Mouse (Mus musculus) lung, postnatal 4 days (tissue): ENCODE data around the gene Cirbp.

Source experiments
- DNase-seq, 2 experiments: peaks; one replicate each; pipeline ENCODE4 v3.0.0; 2021

Gene Cirbp

DNA sequence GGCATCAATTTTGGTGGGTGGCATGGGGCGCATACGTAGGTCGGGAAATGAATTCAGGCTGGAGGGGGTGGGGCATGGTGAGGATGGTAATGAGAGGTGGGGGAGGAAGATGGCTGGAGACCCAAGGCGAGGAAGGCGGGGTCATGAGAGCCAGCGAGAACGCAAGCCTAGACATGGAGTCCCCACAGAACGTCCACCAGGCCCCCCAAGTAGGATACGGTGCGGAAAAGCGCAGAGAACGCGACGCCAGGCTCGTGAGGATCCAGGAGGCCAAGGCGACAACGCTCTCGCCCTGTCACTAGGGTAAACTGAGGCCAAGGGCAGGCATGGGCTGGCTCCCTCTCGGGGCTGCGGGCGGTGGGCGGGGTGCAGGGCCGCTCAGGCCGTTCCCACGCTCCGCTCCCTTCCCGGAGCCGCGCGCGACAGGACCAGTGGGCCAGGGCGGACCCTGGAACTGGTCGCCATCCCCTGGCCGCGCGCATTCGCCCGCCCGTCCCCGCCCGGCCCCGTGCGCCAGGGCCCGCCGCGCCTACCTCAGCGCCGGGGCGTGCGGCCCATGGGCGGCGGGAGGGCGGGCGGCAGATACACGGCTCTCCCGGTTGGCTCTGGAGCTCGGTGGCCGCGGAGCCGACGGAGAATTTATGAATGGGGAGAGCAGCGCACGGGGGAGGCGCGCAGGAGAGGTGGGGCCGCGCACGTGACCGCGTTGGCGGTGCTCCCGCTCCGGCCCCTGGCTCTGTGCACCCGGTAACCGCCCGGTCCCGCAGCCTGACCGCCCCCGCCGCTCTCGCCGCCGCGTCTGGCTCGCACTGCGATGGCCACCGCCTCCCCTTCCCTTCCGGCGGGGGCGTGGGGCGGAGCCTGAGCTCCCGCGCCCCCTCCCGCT, 27.0 kb upstream of the Cirbp start, which contains the start of gene Atp5d:
Gene Atp5d (plus strand): TSS at position 80 of the 886 bp plus-strand sequence.
- DNase-seq = peak; percentile 67 to 78

GRCm38 (mm10) chr10:80139439-80139775, 26.4 kb upstream of the Cirbp start:
- no peak for DNase-seq

DNA sequence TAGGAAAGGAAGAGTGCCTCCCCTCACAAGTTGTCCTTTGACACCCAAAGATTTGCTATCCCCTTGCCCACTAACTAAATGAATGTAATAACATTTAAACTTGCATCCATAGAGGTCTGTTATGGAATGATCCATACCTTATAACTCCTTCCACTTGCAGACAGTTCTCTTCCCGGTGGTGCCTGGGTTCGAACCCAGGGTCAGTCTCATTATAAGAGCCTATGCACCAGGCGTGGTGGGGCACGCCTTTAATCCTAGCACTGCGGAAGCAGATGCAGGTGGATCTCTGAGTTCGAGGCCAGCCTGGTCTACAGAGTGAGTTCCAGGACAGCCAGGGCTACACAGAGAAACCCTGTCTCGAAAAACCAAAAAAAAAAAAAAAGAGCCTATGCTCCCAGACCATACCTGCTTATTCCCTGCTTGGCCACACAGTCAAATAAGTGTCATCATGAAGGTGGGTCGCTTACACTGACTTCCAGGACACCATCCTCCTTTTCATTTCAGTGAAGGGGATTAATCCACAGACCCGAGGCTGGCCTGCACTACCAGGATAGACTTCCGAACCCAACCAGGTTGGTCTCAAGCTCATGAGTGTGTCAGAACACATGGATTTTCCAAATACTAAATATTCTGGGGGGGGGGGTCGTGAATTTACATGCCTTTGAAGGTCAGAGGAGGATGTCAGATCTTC, 25.7 kb upstream of the Cirbp start:
- no peak for DNase-seq

DNA sequence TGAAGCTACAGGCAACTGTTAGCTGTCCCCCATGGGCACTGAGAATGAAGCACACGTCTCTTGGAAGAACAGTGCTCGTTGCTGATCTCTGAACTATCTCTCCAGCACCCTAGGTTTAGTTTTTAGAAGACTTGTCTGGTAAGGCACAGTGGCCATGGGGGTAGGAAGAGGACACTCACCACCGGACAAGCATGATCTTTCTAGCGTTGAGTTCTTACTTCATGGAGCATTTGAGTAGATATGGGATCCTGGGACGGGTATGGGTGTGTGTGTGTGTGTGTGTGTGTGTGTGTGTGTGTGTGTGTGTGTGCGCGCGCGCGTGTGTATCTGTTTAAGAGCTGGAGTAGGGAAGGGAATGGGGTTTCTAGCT, 25.1 kb upstream of the Cirbp start, which contains the start of gene Cbarp:
Gene Cbarp (minus strand): TSS at position 170 of the 370 bp plus-strand sequence.
- no peak for DNase-seq

GRCm38 (mm10) chr10:80141243-80141642, 24.5 kb upstream of the Cirbp start:
- peak; percentile 97 to 99 for DNase-seq

- peak; percentile 95 to 96 for DNase-seq
Measured at GRCm38 (mm10) chr10:80141786-80142529, 23.8 kb upstream of the Cirbp start.

DNA sequence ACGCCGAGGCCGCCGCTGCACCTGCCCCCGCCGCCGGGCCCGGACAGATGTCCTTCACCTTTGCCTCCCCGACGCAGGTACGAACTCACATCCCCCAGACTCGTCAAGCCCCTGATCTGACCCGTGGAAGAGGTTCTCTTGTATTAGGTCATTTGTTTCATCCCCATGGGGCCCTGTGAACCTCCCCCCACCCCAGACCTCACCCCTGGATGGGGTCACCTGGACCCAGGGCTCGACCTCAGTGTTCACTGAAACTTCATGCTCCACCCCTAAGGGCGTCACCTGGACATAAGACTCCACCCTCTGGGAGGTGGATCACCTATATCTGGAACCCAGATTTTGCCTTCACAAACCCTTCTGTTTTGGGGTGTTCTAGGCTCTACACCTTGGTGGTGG, 23.3 kb upstream of the Cirbp start:
- DNase-seq = no peak

DNA sequence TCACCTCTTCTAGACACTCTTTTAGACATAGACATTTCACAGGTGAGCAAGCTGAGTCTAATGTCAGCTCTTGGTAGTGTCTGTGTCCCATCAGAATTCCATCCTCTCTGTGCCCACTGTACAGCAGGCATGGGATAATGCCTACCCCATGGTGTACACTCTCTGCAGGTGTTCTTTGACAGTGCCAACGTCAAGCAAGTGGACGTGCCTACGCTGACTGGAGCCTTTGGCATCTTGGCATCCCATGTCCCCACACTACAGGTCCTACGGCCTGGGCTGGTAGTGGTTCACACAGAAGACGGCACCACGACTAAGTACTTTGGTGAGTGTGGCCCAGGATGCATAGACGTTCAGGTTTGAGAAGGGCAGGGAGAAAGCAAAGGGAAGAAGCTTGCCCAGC, 22.1 kb upstream of the Cirbp start:
- DNase-seq = no peak

- peak in 1 of 2 experiments; percentile 25 for DNase-seq
Measured at GRCm38 (mm10) chr10:80144159-80144558, 21.6 kb upstream of the Cirbp start.

- DNase-seq = peak; percentile 80 to 86
Measured at GRCm38 (mm10) chr10:80144864-80145838, 20.6 kb upstream of the Cirbp start.

DNA sequence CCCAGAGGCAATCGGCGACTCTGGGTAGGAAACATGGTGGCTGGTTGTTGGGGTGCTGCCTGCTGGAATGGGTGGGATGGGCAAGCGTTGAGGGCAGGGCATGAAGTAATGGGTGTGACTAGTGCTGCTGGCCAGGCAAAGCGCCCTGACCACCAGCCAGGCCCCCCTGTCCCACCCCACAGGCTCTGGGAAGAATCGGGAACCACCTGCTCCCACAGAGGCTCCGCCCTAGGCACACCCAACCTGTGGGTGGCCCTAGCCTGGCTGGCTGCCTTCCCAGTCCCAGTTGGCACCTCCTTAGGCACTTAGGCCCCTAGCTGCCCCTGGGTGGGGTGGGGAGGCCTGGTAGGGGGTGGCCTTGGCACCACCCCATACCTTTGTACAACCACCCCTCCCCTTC, 19.9 kb upstream of the Cirbp start:
- DNase-seq = peak; percentile 59 to 82

DNA sequence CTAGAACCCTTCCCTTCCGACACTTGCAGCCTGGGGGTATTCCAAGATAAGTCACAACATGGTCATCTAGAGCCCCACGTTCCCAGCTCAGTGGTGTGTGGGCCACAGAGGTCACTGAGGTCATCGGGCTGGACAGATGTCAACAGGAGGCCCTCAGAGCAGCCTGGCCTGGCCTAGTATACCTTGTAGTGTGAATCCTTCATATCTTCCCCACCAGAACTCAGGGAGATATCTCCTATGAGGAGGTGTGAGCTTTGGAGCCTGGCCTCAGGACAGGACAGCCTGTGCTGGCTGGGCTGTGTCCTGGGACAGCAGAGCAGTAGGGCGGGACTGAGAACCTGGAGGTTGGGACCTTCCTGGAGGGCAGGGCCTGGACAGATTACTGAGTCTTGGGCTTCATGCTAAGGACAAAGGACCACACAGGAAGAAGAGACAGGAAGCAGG, 19.2 kb upstream of the Cirbp start:
- DNase-seq = peak in 1 of 2 experiments; percentile 40

- peak in 1 of 2 experiments; percentile 41 for DNase-seq
Measured at GRCm38 (mm10) chr10:80147146-80147718, 18.6 kb upstream of the Cirbp start.

DNA sequence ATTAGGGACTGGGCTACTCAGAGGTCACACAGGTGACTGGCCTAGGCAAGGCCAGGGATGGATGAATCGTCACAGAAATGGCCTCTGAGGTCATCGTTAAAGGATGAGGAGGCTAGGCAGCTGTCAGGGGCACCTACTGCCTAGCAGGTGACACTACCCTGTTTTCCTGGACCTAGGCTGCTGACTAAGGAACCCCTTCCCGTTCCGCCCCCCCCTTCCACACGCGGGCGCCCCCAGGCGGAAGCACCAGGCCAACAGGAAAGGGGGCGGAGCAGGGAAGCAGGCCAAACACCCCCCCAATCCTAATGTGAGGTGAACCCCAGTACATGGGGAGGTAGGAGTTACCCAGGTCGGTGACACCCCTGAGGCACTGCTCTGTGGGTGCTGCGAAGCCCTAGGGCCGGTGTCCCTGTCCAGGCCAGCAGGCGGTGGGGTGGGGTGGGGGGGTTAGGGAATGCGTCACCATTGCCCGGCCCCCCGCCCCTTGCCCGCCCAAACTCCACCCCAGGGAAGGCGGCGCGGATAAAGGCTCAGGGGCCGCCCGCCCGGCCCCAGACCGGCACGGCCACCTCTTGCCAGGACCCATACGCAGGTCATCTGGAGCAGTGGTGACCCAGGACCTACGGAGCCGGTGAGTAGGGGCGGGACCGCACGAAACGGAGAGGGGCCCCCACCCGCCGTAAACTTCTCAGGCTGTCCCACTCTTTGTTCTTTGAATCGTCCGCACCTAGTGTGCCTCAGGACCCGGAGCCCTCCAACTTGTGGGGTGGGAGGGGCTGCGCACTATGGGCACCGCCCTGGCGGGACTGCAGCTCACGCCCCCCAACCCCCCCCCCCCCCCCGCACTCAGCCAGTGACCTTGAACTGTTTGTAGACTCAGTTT, 17.8 kb upstream of the Cirbp start, which contains the start of gene Midn:
Gene Midn (plus strand): TSS at position 554 of the 883 bp plus-strand sequence.
- peak; percentile 90 to 92 for DNase-seq

GRCm38 (mm10) chr10:80148610-80149290, 17.0 kb upstream of the Cirbp start:
- DNase-seq = peak; percentile 97

DNA sequence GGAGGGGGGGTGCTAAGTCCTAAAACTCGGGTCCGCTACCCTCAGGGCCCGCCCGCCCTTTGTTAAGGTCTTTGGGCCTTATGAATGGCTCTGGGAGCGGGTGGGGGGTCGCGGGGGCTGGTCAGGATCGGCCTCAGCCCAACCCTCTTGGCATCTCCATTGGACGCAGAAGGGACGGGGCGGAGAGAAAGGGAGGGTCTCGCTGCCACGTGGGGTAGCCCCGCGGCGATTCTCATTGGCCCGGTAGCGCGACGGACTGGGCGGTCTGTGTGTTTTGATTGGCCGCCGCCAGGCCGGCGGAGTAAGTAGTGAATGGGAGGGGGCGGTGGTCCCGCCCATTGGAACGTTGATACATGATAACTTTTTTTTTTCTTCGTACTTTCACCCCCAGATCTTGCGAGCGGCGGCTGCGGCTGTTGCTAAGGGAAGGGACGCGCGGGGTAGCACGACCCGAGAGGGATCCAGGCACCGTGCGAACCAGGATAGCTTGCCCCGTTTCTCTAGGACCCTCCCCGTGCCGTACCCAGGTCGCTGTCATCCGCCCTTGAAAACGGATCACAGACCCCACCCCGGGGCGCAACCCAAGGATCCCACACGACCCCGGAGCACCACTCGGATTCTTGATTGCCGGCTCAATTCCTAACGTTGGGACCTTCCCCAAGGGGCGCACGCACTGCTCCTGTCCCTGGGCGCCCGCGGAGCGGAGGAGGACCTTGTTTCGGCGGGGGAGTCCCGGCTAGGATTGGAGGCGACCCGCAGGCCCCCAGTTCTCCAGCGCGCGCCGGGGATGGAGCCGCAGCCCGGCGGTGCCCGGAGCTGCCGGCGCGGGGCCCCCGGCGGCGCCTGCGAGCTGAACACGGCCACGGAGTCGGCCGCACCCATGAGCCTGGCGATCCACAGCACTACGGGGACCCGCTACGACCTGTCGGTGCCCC, 16.2 kb upstream of the Cirbp start:
- DNase-seq = peak; percentile 98 to 100

DNA sequence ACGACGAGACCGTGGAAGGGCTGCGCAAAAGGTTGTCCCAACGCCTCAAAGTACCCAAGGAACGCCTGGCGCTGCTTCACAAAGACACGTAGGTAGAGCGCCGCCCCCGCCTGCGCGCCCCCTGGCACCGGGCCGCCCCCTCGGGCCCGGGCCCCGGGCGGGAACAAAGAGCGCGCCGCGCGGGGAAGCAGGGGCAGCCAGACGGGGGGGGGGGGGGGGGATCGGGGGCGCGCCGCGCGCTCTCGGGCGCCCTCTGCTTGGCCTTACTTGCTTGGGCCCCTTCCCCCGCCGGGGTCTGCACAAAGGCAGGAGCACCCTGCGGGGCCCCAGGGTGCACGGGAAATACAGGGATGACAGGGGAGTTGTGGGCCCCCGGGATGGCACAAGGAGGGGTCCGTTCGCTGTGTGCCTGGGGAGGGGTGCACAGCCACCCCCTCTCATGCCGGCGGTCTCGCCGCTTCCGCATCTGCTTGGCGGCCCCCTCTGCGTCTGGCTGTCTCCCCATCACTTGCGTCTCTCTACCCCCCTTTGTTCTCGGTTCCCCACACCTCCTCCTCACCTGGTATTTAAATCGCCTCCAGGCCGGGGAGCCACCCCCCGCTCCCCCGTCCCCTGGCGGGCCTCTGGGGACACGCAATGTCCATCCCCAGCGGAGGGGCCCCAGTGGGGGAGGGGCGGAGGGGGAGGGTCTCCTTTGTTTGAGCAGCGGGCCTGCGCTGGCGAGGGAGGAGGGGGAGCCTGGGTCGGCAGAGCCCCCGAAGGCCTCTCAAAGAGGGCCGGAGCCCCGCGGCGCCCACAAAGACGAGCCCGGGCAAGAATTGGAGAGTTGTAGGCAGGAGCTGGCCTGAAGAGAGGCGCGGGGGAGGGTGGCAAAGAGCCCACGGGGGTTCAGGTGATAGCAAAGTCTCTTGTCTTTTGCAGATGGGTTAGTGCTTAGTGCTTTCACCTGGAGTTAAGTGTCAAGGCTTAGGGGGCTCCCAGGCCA, 15.3 kb upstream of the Cirbp start:
- peak; percentile 72 to 85 for DNase-seq
